Mouse (Mus musculus) megakaryocyte, embryonic 14.5 days (primary cell): ENCODE results near the gene Gm5127.

Experiments used
- FLI1 ChIP-seq: IDR thresholded peaks from 2 replicates; pipeline ENCODE4 v1.6.1; 2012; ENCODE audit warnings: low read length, inconsistent platforms, mixed read lengths
- GATA1 ChIP-seq: IDR thresholded peaks from 3 replicates; pipeline ENCODE4 v1.6.1; 2012; ENCODE audit warnings: mixed read lengths, low read length, inconsistent platforms, borderline replicate concordance

DNA sequence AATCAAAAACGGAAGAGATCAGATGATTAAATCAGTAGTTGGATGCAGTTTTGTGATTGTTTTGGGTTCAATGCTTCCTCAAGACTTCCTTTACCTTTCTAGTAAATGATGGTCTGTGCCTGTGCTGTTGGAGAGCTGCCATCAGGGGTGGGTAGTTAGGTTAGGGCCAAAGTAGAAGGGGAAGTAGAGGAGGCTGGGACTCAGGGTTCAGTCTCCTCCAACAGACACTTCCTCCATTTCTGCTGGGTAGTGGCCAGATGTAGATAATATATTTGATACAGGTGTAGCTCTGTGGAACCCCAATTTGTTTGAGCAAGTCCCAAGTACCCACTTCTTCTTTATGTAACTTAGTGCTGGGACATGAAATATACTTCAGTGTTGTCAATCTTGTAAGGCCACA, 12.9 kb downstream of the Gm5127 start:
- TF ChIP-seq GATA1 (no peak), FLI1 (no peak)
